ENCODE assay signal across 8 mouse cellular contexts in the genomic region with DNA sequence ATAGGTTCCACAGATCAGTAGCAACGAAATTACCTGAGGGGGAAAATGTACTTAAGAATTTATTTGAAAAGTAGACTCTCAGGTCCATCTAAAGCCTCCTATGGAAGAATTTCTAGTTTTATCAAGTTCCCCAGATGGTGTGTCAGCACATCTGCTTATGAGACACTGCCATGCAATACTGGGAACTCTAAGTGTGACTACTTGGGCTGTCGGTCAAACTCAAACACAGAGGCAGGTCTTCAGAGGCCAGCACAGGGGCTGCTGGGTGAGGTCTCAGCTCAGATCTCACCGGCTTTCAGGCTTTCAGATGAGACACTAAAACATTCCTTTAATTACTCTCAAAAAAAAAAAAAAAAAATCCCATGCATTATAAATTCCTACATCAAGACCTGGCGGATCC.
DNase-seq lines count a peak whose midpoint lies in the region; ATAC-seq and TF ChIP-seq lines count a peak whose summit lies in the region.

No protein-coding gene starts in this region.

- no peaks in the 10 kb centered on the region for H3K36me3 ChIP-seq in neural tube, embryonic 12.5 days
- no peaks in the 10 kb centered on the region for H3K36me3 ChIP-seq in limb, embryonic 12.5 days
- no peaks in the 10 kb centered on the region for H3K36me3 ChIP-seq in small intestine, adult 2 months (ENCODE audit: control insufficient read depth, insufficient read depth, low read length)

- no peak for TF ChIP-seq POLR2A in small intestine, adult 2 months (IDR thresholded peaks at IDR 0.05; ENCODE audit: low read depth, low read length)

- WGBS in neural tube, embryonic 12.5 days, result 73% methylated on average over 4 of the region's 4 CpGs
- 82% methylated on average over 4 of the region's 4 CpGs for WGBS in limb, embryonic 12.5 days
- 48% methylated on average over 4 of the region's 4 CpGs for WGBS in small intestine, adult 2 months

- H3K27me3 ChIP-seq in neural tube, embryonic 12.5 days (replicated peaks), result peaks cover 34% of the 10 kb centered on the region
- H3K27me3 ChIP-seq in limb, embryonic 12.5 days, result peaks cover 26% of the 10 kb centered on the region
- peaks cover 5% of the 10 kb centered on the region; the same call in 1 of the 2 replicates for H3K27me3 ChIP-seq in small intestine, adult 2 months (ENCODE audit: control insufficient read depth, insufficient read depth, low read length)

- TF ChIP-seq CTCF in gastrocnemius, adult 2 months (IDR thresholded peaks at IDR 0.05), result no peak
- TF ChIP-seq CTCF in small intestine, adult 2 months (IDR thresholded peaks at IDR 0.05; ENCODE audit: extremely low read depth, insufficient read length, insufficient replicate concordance, low read depth, low read length), result no peak

- H3K4me2 ChIP-seq in neural tube, embryonic 12.5 days (replicated peaks), result peak overlapping the region; percentile 54
- peak overlapping the region; percentile 56 for H3K4me2 ChIP-seq in limb, embryonic 12.5 days

- no peak for ATAC-seq in neural tube, embryonic 12.5 days (ENCODE audit: low FRiP score, low read depth)
- no peak for ATAC-seq in limb, embryonic 12.5 days (ENCODE audit: insufficient number of reproducible peaks, insufficient read depth, low FRiP score, low TSS enrichment, low read depth)

- intact Hi-C loops in gastrocnemius, adult 2 months (cut with DNase I), result loop anchor here (10.0 kb wide), 1 partner anchor 681 kb away; no protein-coding TSS in a partner anchor

- DNase-seq in gastrocnemius, adult 2 months, result no peak
- no peak for DNase-seq in gastrocnemius, adult 18-20 months (ENCODE audit: low spot score)
- no peak for DNase-seq in neural tube, embryonic 10.5 days (ENCODE audit: extremely low spot score, low spot score)
- DNase-seq in cerebellum, adult 9-11 months, result no peak
- no peak for DNase-seq in adrenal gland, postnatal 10 days

- no peak overlapping the region for H3K27ac ChIP-seq in gastrocnemius, adult 2 months
- no peak overlapping the region for H3K27ac ChIP-seq in neural tube, embryonic 12.5 days
- H3K27ac ChIP-seq in limb, embryonic 12.5 days, result no peak overlapping the region; the same call in 1 of the 2 replicates
- peak overlapping the region; percentile 64 for H3K27ac ChIP-seq in small intestine, adult 2 months (ENCODE audit: insufficient read depth, low read depth, low read length)

- no peaks in the 10 kb centered on the region for H3K9me3 ChIP-seq in neural tube, embryonic 12.5 days
- H3K9me3 ChIP-seq in limb, embryonic 12.5 days, result peaks cover 8% of the 10 kb centered on the region; the same call in 1 of the 2 replicates

- peak overlapping the region; percentile 51 for H3K4me3 ChIP-seq in gastrocnemius, adult 2 months
- H3K4me3 ChIP-seq in neural tube, embryonic 12.5 days, result no peak overlapping the region
- H3K4me3 ChIP-seq in limb, embryonic 12.5 days (replicated peaks), result no peak overlapping the region
- H3K4me3 ChIP-seq in small intestine, adult 2 months (ENCODE audit: low read depth, low read length), result no peak overlapping the region

- H3K9ac ChIP-seq in neural tube, embryonic 12.5 days, result no peak overlapping the region
- no peak overlapping the region for H3K9ac ChIP-seq in limb, embryonic 12.5 days (replicated peaks)

- no peaks in the 10 kb centered on the region for H3K4me1 ChIP-seq in neural tube, embryonic 12.5 days
- H3K4me1 ChIP-seq in limb, embryonic 12.5 days (replicated peaks), result peaks cover 7% of the 10 kb centered on the region
- 0 out of 2 replicates have a peak, but pooled peaks cover 4% of the 10 kb centered on the region for H3K4me1 ChIP-seq in small intestine, adult 2 months (ENCODE audit: control insufficient read depth, insufficient read depth, insufficient read length, low read length)
